Mouse (Mus musculus) retina, adult 2 months (tissue): ENCODE measurements around the gene Olfr773.
"Not testable (repeated sequence)": the region's sequence is repeated elsewhere in the genome, so short reads cannot be mapped to it uniquely, and the experiment has no call there.

Experiments used
- DNase-seq: peaks from one replicate; pipeline ENCODE4 v3.0.0-alpha.2; 2012; ENCODE audit warnings: low read depth, low spot score

Gene Olfr773

DNA sequence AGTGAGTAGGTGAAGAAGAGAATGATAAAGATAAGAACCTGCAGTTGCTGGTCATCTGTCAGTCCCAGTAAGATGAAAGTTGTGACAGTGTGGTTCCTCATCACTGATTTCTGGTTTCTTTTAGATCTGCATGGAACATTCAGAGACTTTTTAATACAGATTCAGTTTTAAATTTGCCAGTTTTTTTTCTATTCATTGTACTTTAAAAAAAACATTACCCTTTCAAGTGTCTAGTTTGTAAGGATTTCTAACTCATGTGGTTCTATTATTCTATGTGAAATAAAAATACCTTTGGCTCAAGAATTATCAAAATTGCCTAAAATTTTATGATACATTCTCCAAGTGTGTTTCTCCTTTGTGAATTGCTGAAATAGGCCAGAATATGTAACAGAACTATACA lies at the start of gene Olfr773:
Gene Olfr773, minus strand, starts transcription at position 101 of the 400 bp plus-strand sequence.
- not testable (repeated sequence) for DNase-seq

DNA sequence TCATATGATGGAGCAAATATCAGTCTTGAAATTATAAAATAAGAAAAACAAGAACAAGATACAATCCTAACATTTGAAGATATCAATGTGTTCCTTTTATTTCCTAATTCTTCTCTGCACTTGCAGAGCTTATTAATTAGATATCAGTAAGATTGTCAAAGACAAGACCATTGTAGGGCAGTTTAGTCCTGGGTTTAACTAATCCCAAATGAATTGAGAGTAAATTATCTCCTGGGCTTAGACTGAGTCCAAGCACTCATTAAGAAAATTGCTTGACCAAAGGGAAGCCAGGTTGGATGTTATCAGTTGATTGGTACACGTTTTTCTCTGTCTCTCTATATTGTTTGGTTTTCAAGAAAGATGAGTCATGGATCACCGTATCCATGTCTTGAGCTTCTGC lies 48.7 kb upstream of the Olfr773 start, which contains the start of gene Olfr774:
Gene Olfr774, plus strand, starts transcription at position 301 of the 400 bp plus-strand sequence.
- no peak for DNase-seq

DNA sequence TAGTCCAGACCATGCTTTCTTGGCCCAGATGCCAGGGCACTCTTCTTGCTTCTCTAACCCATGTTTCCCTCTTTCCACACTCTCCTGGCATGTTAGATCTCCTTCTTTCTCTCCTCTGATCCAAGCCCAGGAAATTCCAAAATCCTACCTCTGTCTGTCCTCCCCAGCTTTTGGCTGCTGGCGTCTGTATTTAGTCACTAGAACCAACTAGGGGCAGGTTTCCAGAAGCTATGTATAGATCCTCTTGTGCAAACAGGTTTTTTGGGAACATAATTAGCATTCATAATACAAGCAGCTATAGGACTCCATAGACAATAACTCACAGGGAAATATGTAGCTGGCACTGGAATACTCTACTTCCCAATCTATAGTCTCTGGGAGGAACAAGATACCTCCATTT lies 43.5 kb upstream of the Olfr773 start:
- DNase-seq = no peak

DNA sequence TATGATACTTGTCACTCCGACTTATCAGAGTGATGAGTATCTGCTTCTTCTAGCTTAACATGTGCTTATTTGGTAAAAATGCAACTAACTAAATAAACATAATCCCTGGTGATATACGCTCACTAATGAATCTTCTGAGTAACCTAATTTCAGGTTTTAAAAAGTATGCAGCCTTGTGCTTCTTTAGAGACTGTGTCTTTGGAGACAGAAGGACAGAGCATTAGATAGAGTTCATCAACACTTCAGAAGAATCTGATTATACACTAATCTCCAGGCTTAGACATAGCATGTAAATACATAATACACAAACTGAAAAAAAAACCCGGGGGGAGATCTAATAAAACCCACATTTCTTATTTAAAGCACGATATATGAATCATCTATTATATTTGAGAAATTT lies 9.4 kb downstream of the Olfr773 start, which contains the start of gene Olfr772:
Gene Olfr772, minus strand, starts transcription at position 101 of the 400 bp plus-strand sequence.
- DNase-seq = not testable (repeated sequence)

DNA sequence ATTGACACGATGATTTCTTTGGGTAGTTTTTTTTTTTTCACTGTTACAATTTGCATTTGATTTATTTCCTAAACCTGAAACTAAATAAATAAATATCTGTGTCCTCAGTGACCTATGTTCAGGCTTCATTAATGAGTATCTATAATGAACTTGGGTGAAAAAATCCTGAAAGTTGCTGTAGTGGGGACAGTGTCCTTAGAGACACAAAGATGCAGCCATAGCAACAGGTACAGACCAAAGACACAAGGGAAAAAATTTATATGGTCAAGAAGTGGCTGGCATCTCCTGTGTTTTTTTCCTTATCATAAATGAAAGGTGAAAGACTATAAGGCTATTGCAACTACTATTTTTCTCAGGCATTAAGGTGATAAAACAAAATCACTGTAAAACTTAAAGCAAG lies 22.6 kb downstream of the Olfr773 start, which contains the start of gene Olfr771:
Gene Olfr771, minus strand, starts transcription at position 101 of the 400 bp plus-strand sequence.
- DNase-seq = no peak

DNA sequence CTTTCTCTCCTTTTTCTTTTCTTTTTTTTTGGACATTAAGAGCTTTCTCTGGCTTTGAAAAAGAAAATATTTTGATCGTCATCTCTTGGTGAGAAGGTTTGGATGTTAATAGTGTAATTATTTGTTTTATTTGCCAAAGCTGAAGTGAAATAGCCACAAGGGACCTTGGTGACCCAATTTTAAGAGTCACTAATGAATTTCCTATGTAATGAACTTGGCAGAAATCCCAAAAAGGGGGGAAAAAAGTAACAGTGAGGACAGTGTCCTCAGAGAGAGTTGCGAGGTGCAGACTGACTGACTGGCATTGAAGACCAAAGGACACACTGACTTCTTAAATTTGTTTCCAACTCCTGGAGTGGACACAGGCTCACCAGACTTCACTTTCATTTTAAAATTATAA lies 48.3 kb downstream of the Olfr773 start, which contains the start of gene Olfr770:
Gene Olfr770, minus strand, starts transcription at position 101 of the 400 bp plus-strand sequence.
- DNase-seq = no peak
